Mouse (Mus musculus): ENCODE data around the gene Slc25a10.

Gene Slc25a10

DNA sequence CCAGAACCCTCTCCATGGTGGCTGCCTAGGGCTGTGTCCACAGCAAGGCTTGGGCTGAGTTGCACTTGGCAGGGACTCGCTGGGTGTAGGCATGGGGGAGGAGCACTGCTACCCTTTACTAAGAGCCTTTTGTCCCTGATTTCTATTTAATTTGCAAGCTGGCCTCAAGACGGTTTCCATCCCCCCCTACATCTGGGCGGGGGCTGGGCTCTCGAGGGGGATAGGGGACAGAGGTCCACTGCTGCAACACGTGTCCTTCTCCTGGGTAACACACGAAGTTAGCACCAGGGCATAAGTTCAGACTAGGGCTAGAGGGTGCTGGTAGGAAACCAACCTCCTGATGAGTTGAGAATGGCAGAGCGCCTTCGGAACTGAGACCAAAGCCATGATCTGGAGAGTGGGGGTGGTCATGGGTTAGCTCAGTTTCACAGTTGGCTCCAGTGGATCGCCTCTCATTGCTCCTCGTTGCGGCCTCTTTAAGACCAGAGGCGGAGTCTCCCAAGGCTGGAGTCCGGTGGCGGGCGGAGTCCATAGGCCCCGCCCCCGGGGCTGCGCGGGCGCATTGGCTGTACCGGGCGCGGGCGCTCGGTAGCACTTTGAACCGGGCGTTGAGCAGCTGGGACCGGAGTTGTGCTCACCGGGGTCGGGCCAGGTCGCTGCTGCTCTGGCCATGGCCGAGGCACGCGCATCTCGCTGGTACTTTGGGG lies at the start of gene Slc25a10:
Gene Slc25a10 (plus strand): TSS at position 524 of the 707 bp plus-strand sequence.
- peak; percentile 89 for DNase-seq

DNA sequence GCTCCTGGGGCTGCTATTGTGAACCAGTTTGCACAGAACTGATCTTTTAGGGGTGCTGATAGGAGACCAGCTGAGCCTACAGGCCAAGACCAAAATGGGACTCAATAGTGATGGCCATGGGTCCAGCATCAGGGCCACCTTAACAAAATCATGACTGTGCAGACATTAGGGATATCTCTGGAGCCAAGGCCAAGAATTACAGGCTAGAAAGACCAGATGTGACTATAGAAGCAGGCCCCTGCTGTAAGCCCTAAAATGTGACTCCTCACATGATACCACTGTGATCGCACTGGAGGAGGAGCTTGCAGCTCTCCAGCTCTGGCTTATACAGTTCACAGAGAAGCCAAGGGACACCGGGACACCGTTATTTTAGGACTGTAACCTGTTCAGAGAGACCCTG lies 49.3 kb upstream of the Slc25a10 start, which contains the start of gene Tspan10:
Gene Tspan10 (plus strand): TSS at position 301 of the 400 bp plus-strand sequence.
- no peak for DNase-seq

DNA sequence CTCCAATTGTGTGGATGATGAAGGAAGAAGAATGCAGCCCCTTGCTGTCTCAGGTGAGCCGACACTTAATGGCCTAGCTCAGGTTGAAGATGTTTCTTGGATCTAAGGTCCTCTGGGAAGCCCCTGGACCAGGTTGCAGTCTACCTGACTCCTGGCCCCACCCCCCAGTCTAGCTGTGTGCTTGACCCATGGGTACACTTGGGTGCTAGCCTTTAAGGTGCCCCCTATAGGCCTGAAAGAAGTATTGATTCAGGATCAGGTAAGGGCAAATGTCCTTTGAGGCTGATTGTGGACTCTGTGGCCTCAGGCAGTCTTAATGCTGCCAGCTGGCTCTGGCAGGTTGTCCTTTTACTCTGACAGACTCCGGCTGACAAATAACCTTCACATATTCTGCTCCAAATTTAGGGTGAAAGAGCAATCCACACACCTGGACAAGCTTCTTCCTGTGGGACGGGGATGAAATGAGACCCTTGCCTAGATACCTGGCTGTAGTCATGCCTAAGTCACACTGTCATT lies 48.8 kb upstream of the Slc25a10 start:
- no peak for DNase-seq

DNA sequence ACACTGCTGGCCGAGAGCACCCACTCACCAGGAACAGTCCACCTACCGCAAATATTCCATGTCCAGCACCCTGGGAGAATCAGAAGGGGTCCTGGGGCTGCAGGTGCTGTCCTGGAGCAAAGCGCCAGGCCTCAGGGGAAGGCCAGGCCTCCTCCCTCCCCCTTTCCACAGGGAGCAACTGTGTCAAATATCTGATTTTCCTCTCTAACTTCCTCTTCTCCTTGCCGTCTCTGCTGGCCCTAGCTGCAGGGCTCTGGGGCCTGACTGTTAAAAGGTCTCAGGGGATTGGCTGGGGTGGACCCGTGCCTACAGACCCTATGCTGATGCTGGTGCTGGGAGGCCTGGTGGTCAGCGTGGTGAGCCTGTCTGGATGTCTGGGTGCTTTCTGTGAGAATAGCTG lies 47.5 kb upstream of the Slc25a10 start:
- DNase-seq = no peak

DNA sequence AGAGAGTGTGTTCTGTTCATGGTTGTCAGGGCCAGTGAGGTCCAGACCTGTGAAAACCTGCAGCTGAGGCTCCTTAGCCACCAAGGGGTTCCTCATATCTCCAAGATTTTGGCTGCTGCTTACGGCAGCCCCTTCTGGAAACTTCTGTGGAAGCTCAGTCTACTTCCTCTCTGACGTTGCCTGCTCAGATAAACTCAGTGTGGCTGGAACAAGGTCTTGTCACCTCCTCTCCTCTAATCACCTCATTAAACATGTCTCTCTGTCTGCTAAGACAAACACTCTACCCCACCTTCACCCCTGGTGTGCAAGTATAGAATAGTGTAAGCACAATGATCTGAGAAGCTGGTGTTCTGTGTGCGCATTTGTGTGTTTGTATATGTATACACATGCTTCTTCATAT lies 46.2 kb upstream of the Slc25a10 start:
- no peak for DNase-seq

DNA sequence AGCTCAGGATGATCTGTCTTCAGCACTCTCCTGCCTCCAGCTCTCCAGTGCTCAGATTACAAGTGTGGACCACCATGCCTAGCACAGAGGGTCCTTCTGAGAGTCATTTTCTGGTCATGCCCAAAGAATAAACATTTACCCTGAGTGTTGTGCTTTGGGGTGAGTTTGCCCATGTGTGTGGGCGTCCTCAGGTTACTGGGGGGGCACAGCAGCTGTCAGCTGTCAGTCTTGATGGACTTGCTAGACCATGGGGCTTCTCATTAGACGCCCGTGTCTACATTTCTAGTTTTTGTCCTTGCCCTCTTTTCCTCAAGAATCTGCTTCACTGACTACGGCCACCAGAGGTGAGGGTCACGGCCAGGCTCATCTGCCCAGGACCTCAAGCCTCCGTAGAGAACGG lies 44.5 kb upstream of the Slc25a10 start:
- DNase-seq = no peak

DNA sequence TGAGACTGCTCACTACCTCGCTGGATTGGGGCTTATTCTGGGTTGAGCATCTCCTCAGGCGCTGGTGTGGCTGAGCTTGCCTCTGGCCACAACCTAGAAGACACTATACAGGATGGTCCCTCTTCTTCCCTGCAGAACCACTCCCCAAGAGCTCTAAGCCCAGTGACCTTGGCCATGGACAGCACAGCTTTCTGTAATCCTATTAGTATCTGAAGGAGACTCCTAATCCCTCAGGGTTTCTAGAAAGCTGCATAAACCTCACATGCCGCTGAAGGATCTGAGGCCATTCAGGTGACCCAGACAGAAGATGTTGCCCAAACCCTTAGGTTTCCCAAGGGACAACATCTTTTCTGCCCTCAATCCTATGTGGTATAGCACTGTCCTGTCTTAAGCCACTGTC lies 39.4 kb upstream of the Slc25a10 start:
- no peak for DNase-seq

DNA sequence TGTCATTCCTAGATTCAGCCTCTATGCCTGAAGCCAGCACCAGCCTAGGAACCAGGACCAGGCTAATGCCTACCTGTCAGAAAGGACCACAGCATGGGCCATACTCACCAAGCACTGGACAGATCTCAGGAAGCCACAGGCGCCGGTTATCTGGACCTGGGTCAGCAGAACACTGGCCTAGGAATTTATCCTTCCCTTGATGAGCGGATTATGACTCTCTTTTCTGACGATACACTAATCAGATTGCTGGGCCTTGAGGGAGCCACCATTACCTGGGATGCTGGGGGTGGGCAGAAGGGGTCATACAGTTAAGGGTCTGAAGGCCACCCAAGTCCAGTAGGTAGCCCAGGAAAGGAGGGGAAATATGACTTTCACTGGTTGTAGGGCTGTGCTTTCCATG lies 38.3 kb upstream of the Slc25a10 start, which contains the start of gene Pde6g:
Gene Pde6g (minus strand): TSS at position 195 of the 400 bp plus-strand sequence.
- no peak for DNase-seq

DNA sequence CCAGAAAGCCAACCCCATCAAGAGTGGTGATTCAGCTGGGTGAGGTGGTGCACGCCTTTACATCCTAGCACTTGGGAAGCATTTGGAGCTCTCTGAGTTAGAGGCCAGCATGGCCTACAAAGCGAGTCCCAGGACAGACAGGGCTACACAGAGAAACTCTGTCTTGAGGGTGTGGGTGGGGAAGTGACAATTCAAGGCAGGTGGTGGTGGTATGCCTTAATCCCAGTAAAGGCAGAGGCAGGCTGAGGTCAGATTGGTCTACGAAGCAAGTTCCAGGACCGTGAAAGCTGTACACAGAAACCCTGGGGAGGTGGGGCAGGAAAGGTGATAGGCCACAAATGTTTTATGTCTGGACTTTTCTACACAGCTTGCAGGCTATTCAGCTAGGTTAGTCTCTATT lies 36.7 kb upstream of the Slc25a10 start:
- no peak for DNase-seq

DNA sequence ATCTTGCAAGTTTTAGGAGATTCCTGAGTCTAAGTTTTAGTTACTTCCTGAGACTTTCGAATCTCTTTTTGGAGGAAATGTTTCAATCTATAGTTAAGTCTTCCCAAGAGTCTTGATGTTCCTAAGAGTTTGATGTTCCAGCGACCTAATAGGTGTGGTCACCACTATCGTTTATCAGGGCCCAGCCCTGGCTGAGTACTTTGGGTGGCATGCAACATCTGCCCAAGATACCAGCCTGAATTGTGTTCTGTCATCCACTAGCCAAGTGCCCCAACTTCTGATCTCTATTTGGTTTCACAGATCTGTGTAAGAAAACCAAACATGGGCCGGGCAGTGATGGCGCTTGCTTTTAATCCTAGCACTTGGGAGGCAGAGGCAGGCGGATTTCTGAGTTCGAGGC lies 36.2 kb upstream of the Slc25a10 start:
- DNase-seq = no peak

DNA sequence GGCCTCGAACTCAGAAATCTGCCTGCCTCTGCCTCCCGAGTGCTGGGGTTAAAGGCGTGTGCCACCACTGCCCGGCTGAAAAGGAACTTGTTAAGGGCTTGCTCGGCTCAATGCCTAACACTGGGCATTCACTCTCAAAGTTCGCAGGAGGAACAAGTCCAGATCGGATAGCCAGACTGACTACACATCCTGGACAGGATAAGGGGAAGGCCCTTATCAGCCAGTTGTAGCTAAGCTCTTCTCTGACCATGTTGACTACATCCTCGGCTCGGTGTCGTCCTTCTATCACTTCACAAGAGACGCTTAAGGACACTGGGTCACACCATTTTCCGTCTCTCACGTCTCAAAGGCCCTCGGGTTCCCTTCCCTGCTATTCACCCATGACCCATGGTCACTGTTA lies 34.3 kb upstream of the Slc25a10 start:
- no peak for DNase-seq

DNA sequence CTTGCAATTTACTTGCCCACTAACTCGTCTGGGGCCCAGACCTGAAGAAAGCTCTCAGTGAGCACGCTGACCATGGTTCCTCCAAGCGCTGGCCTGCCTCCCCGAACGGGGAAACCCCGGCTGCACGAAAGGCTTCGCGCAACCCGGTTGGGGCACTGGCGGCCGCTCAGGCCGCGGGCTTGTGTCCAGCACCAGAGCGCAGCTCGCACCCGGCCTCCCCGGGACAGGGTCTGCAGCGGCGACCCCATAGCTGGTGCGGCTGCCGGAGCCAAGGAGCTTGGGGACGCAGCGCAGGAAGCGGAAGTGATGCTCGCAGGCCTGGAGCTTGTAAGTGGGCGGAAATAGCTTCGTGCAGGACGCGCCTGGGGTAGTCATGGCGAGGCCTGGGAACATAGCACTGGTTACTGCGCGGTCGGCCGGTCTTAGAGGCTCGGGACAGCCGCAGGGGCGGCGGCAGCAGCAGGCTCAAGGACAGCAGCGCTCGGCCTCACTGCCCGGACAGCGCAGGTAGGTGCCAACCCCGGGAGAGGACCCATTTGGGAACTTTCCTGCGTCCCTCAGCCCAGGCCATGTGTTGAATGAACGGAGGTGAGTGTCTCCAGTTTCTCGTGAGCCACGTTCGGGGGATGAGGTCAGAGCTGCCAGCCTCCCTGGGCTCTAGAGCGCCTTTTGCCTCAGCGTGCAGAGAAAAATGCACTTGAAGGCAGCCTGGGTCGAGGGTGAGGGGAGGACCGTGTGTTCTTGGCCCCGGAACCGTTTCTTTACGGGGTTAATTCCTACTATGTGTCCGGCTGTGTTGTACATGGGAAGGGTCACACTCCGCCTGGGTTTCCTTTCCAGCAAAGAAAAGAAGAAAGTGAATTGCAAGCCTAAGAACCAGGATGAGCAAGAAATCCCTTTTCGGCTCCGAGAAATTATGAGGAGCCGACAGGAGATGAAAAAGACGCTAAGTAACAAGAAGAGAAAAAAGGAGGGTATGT lies 33.6 kb upstream of the Slc25a10 start, which contains the start of the genes Oxld1 and Ccdc137:
Gene Oxld1 (minus strand): TSS at position 297 of the 980 bp plus-strand sequence.
Gene Ccdc137 (plus strand): TSS at position 344 of the 980 bp plus-strand sequence.
- peak; percentile 76 for DNase-seq

DNA sequence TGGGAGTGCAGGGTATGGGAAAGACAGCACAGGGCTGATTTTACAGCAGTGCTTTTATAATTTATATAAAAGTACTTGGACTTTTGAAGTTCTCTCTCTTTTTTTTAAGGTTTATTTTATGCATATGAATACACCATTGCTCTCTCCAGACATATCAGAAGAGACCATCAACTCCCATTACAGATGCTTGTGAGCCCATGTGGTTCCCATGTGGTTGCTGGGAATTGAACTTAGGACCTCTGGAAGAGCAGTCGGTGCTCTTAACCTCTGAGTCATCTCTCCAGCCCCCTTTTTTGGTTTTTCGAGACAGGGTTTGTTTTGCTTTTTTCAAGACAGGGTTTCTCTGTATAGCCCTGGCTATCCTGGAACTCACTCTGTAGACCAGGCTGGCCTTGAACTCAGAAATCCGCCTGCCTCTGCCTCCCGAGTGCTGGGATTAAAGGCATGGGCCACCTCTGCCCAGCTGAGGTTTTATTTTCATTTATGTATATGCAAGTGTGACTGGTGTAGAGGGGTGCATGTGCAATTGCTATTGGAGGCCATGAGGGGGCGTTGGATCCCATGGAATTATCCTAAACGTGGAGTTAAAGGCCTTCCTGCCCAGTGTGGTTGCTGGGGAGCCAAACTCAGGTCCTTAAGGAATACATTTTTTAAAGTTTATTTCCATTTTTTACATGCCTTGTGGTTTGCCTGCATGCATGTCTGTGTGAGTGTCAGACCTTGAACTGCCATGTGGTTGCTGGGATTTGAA lies 32.6 kb upstream of the Slc25a10 start:
- no peak for DNase-seq

DNA sequence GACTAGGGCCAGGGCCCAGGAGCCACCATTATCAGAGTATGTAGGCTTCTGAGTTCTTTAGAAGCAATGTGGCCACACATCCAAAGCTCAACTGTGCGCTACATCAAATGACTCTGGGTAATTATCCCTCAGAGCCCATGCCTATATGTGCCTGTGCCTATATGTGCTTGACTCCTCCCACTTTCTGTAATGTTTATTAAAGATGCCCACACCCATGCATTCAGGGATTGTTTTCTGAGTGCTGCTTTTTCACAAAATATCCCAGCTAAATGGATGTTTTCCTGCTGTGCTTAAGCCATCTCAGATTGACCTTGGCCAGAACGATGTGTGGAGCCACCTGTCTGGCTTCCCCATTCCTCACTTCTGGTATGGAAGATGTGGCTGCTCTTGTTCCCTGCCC lies 28.1 kb upstream of the Slc25a10 start:
- DNase-seq = no peak

DNA sequence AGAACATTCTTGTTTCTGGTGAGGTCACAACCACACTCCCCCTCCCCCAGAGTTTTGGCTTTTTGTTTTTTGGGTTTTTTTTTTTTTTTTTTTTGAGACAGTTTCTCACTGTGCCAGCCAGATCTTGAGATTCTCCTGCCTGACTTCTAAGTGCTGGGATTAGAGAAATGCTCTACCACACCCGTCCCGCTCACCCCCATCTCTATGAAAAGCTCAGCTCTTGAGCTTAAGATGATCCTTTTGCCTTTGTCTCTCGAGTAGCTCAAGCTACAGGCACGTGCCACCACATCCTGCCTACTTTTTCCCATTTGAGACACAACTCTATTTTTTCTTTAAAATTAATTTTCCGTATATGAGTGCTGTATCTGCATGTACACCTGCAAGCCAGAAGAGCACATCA lies 27.3 kb upstream of the Slc25a10 start:
- no peak for DNase-seq

DNA sequence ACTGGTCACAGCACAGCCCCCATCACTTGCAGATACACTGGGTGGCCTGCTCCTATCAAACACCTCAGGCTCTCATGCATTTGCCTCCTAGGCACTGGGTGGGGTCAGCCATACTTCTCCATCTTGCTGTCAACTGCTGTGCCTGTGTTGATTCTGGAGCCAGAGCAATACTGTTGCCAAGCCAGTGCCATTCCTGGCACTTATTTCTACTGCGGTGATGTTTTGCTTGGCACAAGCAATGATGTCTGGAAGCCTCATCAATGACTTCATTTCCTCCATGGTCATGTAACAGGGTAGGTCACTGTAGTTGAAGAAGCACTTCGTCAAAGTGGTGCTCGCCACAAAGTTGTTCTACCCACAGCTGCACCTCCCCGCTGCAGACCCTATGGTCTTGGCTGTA lies 26.1 kb upstream of the Slc25a10 start:
- DNase-seq = no peak

DNA sequence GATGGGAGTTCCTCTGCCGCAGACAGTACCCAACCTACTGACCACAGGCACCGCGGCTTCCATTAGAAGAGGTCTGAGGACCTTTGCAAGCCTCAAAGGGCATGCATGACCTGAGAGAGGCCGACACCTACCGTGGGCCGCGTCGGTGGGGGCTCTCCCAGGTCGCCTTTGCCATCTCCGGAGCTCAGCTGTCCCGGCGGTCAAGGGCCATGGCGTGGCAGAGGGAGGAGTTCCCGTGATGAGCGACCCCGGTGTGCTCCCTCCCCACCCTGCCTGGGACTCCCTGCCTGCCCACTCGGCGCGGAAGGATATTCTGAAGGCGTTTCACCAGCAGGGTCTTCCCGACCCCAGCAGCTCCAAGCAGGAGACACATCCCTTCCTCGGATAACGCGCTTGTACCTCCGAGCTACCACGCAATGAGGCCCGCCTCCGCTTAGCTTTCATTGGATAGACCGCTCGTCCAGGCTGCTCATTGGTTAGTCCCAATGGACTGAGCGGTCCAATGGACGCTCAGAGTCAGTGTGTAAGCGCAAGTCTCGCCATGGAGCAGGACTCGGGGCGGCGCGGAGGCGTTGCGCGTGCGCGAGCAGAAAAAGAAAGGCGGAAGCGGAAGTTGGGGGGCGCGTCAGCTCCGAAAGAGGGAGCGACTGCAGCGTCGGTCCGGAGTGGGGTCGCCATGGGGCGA lies 24.4 kb upstream of the Slc25a10 start, which contains the start of gene Arl16:
Gene Arl16 (minus strand): TSS at position 557 of the 685 bp plus-strand sequence.
- DNase-seq = peak; percentile 94

DNA sequence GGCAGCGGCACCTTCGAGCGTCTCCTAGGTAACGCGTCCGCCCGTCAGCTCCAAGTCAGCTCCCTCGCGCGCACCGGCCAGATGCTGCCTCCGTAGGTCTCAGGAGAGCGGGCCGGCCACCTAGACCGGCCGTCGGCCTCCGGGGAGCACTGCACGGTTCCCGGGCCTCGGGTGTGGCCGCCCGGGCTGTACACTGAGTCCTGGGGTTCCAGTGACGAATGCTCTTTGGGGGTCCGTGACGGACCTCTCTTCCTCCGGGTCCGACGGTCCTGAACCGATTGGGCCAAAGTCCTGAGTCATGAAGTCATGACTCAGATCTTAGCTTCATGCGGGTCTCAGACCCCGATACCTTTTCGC lies 23.9 kb upstream of the Slc25a10 start:
- no peak for DNase-seq

DNA sequence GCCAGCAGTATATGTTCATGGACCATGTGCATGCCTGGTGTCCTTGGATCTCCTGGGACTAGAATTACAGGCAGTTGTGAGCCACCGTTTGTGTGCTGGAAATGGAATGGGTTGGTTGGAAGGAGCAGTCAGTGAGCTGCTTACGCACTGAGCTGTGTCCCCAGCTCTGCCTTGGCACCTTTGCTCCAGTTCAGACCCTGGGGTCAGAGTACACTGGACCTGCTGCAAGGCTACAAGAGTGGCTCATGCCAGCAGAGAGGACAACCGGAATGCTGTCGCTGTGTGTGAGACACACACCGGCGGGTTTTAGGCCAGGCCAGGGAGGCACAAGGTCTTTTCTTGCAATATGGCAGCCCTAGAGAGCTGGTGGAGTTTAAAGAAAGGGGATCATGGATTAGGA lies 19.6 kb upstream of the Slc25a10 start:
- DNase-seq = no peak

DNA sequence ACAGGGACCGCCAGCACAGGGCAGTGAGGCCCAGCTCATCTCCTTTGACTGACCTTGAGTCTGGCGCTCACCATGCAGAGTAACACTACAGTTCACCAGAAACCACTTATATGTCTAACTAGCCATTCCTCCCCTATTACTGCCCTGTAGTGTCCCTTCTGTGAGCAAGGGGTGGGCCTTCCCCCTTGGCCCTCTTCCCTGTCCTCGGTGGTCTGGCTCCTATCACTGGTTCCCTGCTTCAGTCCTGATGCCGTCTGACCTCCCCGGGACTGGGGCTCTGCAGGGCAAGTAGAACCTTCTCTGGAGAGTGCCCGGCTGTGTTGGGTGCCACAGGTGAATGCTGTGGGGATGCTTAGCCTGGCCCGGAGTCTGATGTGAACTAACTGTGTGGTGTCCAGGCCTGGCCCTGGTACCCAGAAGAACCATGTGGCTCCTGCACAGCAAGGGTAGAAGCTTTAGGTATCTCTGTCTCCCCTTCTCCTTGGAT lies 8.1 kb upstream of the Slc25a10 start:
- DNase-seq = no peak

DNA sequence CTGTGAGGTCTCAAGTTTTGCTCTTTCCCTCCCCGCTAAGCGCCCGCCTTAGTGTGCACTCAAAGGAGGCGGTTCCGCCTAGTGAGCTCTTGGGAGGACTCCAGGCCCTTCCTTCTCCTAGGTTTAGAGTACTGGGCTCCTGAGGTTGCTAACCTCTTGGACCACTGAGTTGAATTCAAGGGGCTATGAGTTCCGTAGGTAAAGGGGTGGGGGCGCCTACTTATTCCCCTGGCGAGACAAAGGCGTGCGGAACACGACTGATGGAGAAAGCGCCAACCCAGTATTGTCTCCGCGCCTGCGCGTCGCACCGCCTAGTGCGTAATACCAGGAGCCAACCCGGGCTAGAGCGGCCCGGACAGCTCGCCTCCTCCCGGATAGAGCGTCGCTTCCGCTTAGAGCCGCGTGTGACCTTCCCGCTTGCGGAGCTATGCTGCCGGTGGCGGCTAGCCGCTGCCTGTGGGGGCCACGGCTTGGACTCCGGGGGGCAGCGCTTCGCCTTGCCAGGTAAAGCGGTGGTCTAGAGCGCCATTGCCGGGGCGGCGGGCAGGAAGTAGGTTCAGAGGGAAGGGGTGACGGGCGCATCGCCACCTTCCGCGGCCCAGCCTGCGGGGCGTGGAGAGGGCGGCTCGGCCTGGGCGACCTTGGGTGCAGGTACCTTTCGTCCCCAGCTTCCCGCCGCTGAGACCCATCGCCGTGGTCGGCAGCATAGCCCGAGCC lies 7.2 kb upstream of the Slc25a10 start, which contains the start of gene Mrpl12:
Gene Mrpl12 (plus strand): TSS at position 349 of the 717 bp plus-strand sequence.
- DNase-seq = peak; percentile 87
